Mouse (Mus musculus) ovary, postnatal 36 days (tissue): Measurements from ENCODE around the gene Magi3.

ENCODE experiments used
- DNase-seq: peaks from one replicate; pipeline ENCODE4 v3.0.0; 2022; ENCODE audit warnings: low spot score, mixed read lengths

The Magi3 gene

GRCm38 (mm10) chr3:104220295-104220965 lies at the start of gene Magi3:
TSS of gene Magi3 (minus strand) at chr3:104220374.
- peak; percentile 97 for DNase-seq

GRCm38 (mm10) chr3:104264530-104265145 lies 44.5 kb upstream of the Magi3 start:
- DNase-seq, result no peak

DNA sequence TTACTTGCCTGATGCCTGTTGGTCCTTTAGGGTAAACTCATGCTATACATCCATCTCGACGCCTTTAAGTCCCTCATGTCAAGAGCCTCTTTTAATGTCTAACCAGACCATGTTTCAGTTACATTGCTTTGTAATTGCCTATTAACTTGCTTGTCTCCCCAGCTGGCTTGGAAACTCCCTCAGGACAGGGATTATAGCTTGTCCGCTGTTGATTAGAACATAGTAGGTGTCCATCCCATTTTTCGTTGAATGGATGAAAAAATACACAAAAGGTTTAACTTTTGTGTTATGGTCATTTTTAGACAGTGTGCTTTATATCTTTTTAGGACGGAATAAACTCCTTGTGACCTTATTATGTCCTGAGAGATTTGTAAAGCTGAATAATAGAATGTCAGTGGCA lies 40.0 kb upstream of the Magi3 start:
- no peak for DNase-seq

DNA sequence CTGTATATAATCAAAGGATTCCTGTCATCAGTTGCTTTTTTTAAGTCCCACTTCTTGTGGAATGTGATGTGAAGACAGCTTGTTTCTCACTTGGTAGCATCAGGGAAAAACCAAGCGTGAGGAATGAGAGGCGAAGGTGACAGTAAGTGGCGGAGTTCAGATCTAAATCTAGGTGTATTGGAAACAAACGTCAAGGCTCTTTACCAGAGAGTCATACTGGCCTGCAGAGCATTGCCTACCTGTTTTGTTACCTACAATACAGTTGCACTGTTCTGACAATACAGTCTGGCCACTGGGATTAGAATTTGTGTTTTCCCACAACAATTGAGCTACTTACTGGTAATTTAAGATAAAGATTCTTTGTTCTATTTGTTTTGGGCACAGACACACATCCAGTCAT lies 39.0 kb upstream of the Magi3 start:
- DNase-seq, result no peak

- no peak for DNase-seq
Measured at GRCm38 (mm10) chr3:104257041-104257440, 36.9 kb upstream of the Magi3 start.

DNA sequence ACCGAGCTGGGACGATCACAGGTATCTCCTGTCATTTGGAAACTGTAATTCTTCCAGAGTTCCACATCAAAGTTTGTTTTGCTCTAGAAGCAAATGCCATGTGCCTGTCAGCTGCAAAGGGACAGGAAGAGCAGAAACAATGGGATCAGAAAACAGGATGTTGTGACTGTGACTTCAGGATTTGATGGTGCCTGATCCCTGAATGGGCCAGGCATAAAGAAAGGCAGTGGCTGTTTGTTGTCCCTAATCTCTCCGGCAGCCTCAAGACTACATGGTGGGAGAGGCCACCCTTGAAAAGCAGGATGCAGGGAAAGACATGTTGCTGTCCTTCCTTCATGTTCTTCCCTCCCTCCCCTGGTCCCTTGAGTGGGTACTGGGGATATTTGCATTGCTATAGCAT lies 33.6 kb upstream of the Magi3 start:
- DNase-seq, result no peak

GRCm38 (mm10) chr3:104247850-104248249 lies 27.7 kb upstream of the Magi3 start:
- no peak for DNase-seq

DNA sequence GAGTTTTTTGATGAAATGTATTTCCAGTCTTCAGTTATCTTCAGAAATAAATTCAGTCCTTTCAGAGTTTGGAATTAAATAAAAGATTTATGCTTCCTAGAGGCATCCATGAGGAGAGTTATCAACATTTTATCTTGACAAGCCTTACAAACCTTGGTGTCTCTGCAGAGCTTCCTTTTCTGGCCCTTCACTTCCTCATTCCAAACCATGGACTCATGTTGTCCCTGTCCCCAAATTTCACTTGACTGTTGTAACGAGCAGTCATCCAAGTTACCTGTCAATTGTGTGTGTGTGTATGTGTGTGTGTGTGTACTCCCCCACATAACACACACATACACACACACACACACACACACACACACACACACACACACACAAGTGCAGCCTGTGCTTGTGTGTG lies 26.9 kb upstream of the Magi3 start:
- no peak for DNase-seq

GRCm38 (mm10) chr3:104244373-104244772 lies 24.2 kb upstream of the Magi3 start:
- DNase-seq, result no peak

DNA sequence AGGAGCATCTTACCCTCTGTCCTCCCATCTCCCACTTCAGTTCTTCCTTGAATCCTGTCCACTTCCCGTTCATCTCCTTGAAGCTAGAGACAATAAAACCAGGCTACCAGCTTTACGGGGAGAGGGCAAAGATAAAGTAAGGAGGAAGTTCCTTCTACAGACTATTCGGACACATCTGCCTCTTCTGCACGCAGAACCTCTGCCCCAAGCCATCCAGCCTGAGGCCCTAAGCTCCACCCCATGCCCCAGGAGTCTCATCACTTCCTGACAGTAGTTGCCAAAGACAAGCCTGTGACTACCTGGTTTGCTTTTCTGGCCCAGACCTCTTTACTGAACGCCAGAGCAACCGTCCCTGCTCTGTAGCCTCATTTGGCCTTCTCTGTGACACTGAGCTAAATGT lies 23.8 kb upstream of the Magi3 start:
- DNase-seq, result no peak

- DNase-seq, result no peak
Measured at GRCm38 (mm10) chr3:104239785-104240184, 19.6 kb upstream of the Magi3 start.

DNA sequence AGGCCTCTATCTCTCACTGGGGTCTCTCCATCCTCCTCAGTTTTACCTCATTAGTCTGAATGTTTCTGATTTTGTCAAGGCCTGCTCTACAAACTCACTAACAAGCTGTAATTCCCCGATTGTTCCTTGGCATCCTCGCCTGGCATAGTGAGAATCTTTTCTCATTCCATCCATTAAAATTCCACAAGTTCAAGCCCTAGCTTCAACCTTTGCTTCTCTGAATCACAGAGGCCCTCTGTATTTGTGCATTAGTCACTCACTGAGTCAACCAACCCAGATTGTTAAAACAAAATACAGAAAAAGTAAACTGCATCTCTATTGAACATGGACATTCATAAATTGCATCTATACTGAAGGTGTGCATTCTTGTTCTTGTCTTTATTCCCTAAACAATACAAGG lies 19.2 kb upstream of the Magi3 start:
- DNase-seq, result no peak

DNA sequence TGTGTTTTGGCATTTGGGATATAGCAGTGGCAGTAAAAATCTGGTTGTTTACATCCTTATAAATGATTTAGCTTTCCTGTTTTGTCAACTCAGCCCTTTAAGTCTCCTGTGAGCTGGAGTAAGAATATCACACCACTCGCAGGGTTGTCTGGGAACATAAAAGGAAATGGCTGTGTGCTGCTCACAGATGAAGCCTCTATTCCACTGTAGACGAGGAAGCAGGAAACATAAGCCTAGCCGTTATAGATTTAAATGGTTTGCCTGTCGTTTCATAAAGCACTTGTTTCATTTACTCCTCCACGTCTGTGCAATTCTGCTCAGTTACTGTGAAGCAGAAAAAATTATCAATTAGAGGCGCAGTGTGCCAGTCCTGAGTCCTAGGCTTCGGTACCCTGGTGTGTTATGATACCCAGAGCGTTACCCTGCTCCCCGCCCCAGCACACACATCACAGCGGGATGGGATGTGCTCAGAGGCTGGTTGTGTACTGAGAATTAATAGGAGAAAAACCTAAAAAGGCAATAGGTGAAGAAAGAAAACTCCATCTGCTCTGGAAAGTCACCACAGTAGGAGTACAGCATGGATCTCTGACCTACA lies 17.8 kb upstream of the Magi3 start:
- no peak for DNase-seq

GRCm38 (mm10) chr3:104236029-104236428 lies 15.9 kb upstream of the Magi3 start:
- no peak for DNase-seq

DNA sequence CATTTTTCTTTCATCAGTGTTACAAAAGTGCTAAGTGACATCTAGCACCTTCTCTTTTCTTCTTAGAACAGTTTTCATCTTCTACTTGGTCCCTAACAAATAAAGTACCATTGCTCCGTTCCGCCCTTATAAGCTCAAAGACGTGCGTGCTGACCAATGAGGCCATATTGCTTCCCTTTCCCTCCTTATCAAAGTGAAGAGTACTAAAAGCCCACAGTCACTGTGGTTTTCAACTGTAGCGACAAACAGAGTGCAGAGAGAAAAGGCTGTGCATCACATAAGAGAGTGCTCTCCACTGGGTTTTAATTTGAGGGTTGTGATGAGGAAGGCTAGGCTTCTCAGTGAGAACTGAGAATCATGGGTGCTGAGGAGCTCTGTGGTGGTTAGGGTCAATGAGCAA lies 14.9 kb upstream of the Magi3 start:
- no peak for DNase-seq

GRCm38 (mm10) chr3:104233366-104234312 lies 13.5 kb upstream of the Magi3 start:
- DNase-seq, result no peak

DNA sequence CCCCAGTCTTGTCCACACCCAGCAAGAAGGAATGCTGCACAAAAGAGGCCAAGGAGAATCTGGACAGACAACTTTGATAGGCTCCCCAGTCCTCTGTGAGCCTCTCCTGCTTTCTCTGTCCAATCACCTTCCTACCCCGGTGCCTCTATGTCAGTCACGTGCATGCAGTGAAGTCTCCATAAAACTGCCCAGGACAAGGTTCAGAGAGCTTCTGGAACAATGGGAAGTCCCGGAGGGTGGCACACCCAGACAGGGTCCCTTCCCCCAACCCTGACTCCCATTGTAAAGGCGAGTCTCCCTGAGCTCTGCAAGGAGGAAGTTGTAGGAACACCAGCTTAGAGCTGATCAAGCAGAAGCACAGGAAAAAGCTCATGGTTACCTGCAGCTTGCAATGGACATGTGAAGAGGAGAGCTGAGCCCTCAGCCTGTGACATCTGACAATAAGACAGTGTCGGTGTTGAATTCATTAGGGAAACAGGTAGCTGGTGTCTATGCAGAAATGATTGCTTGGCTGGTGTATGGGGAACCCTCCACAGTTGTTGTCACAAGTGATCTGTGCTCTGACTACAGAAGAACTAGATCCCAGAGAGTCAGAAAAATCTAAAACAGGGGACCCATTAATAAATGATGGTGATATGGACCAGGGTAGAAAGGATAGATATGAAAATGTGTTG lies 7.4 kb upstream of the Magi3 start:
- no peak for DNase-seq

DNA sequence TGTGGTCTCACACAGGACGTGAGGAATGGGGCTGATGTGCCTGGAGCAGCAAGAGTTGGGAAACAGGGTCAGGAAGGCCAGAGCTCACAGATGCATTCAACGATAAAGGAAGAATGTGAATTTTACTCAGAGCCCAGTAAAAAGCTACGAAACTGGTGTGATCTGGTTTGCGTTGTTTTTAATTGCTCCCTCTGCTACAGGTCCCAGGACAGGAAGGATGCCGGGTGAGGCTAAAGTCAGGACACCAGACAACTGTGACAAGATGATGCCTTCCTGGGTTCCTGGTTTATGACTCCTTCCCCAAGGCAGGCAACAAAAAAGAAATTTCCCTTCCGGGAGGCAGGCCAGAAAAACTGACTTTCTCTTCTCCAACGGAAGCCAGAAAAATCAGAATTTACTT lies 6.6 kb upstream of the Magi3 start:
- no peak for DNase-seq

GRCm38 (mm10) chr3:104221156-104221555 lies 982 bp upstream of the Magi3 start:
- no peak for DNase-seq

GRCm38 (mm10) chr3:104219531-104220294 lies 461 bp downstream of the Magi3 start:
- peak; percentile 59 for DNase-seq

DNA sequence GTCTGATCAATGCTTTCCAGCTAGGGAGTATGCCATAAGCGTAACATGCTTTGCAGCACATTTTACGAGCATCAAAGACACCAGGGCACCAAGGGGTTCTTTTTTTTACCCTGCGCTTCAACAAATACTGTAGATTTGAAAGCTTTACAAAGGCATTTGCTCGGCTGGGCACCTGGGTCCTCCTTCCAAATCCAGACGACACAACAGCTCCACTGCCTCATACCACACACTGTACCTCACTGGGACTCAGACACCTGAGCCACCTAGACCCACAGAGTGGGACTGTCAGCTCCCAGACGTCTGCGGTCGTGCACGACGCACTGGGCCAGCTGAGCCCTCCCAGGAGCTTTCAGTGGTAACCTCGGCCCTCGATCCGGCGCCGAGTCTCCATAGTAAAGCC lies 1.2 kb downstream of the Magi3 start:
- DNase-seq, result peak; percentile 21
